In the genomic region with DNA sequence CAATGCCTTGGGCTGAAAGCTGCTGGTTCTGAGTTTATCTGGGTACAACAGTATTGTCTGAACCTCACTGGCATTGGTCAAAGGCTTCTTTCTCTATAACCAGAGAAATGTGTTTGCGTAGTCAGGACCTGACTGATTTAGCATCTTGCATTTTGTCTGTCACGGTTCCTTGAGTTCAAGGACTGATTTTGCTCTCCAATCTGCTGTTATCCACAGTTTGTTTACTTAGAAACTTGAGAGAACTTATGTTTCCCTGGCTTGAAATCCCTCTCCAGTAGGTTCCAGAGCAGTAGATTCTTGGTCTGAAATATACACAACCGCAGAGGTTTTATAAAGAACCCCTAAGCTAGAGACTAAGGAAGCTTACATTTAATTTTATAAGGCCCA, we compare ENCODE assay signal across 9 mouse cellular contexts. TPM values are rescaled to one million over a fixed set of nuclear protein-coding genes. Genes with fewer than 3 reads are reported as not detected.
DNase-seq lines count a peak whose midpoint lies in the region; ATAC-seq and TF ChIP-seq lines count a peak whose summit lies in the region.
"Had no signal": no experiment of that assay in that cellular context is flagged by ENCODE, and none has a peak within 500 bp of the region (broad histone marks: within the 10 kb centered on the region; RNA-seq: fewer than 3 reads in every experiment).

No protein-coding gene starts in this region.

- no peak for DNase-seq in lung, embryonic 14.5 days
- DNase-seq in lung, postnatal 4 days: no peak
- DNase-seq in forebrain, postnatal 0 days: no peak
- DNase-seq in limb, embryonic 11.5 days (ENCODE audit: low spot score): no peak
- DNase-seq in adipocyte (ENCODE audit: low spot score): no peak
- no peak for DNase-seq in gastrocnemius, postnatal 4 days (ENCODE audit: low spot score in 2 of 2)
- no peak for DNase-seq in kidney, adult 2 months
- DNase-seq: right cerebral cortex, postnatal 4 days had no signal

- peaks cover 42% of the 10 kb centered on the region for H3K4me1 ChIP-seq in lung, embryonic 14.5 days (ENCODE audit: insufficient read depth)
- peaks cover 25% of the 10 kb centered on the region for H3K4me1 ChIP-seq in forebrain, postnatal 0 days (ENCODE audit: insufficient read depth)
- H3K4me1 ChIP-seq in limb, embryonic 11.5 days (ENCODE audit: control insufficient read depth, insufficient read depth, low read length): peaks cover 24% of the 10 kb centered on the region
- peaks cover 19% of the 10 kb centered on the region; the same call in 1 of the 2 replicates for H3K4me1 ChIP-seq in small intestine, adult 2 months (ENCODE audit: control insufficient read depth, insufficient read depth, insufficient read length, low read length)
- H3K4me1 ChIP-seq in kidney, adult 2 months (ENCODE audit: control insufficient read depth, insufficient read depth, low read length): peaks cover 22% of the 10 kb centered on the region

- no peak for ATAC-seq in lung, embryonic 14.5 days (ENCODE audit: insufficient read depth)
- no peak for ATAC-seq in forebrain, postnatal 0 days
- no peak for ATAC-seq in limb, embryonic 11.5 days (ENCODE audit: insufficient number of reproducible peaks, low FRiP score, low TSS enrichment, low read depth)

- no peaks in the 10 kb centered on the region for H3K27me3 ChIP-seq in lung, embryonic 14.5 days (ENCODE audit: insufficient read depth, low read length)
- no peaks in the 10 kb centered on the region for H3K27me3 ChIP-seq in forebrain, postnatal 0 days (ENCODE audit: insufficient read depth, low read length)
- no peaks in the 10 kb centered on the region for H3K27me3 ChIP-seq in limb, embryonic 11.5 days (ENCODE audit: control insufficient read depth, insufficient read depth, low read length)
- H3K27me3 ChIP-seq in small intestine, adult 2 months (ENCODE audit: control insufficient read depth, insufficient read depth, low read length): no peaks in the 10 kb centered on the region
- no peaks in the 10 kb centered on the region for H3K27me3 ChIP-seq in kidney, adult 2 months (replicated peaks; ENCODE audit: control insufficient read depth, insufficient read depth, low read length)

- no peaks in the 10 kb centered on the region for H3K9me3 ChIP-seq in lung, embryonic 14.5 days (ENCODE audit: low read depth, low read length)
- H3K9me3 ChIP-seq in forebrain, postnatal 0 days (ENCODE audit: low read length): no peaks in the 10 kb centered on the region
- H3K9me3 ChIP-seq in limb, embryonic 11.5 days (ENCODE audit: control insufficient read depth, low read length): no peaks in the 10 kb centered on the region

- no peak for TF ChIP-seq POLR2A in small intestine, adult 2 months (IDR thresholded peaks at IDR 0.05; ENCODE audit: low read depth, low read length)
- no peak for TF ChIP-seq POLR2A in kidney, adult 2 months (IDR thresholded peaks at IDR 0.05; ENCODE audit: low read depth, low read length)

- no peak for TF ChIP-seq CTCF in lung, embryonic 14.5 days (IDR thresholded peaks at IDR 0.05; ENCODE audit: low read depth)
- TF ChIP-seq CTCF in forebrain, postnatal 0 days (IDR thresholded peaks at IDR 0.05; ENCODE audit: low read depth): no peak
- TF ChIP-seq CTCF in small intestine, adult 2 months (IDR thresholded peaks at IDR 0.05; ENCODE audit: extremely low read depth, insufficient read length, insufficient replicate concordance, low read depth, low read length): no peak
- TF ChIP-seq CTCF in kidney, adult 2 months (conservative IDR thresholded peaks at IDR 0.05; ENCODE audit: insufficient read depth, insufficient read length, low read depth, low read length): no peak

- H3K4me3 ChIP-seq in lung, embryonic 14.5 days (ENCODE audit: low read depth, low read length): no peak overlapping the region
- no peak overlapping the region for H3K4me3 ChIP-seq in forebrain, postnatal 0 days (ENCODE audit: low read depth, low read length)
- H3K4me3 ChIP-seq in limb, embryonic 11.5 days (ENCODE audit: low read depth, low read length): no peak overlapping the region
- H3K4me3 ChIP-seq in small intestine, adult 2 months (ENCODE audit: low read depth, low read length): no peak overlapping the region
- H3K4me3 ChIP-seq in kidney, adult 2 months (ENCODE audit: insufficient read depth, low read depth, low read length): no peak overlapping the region

- H3K36me3 ChIP-seq in lung, embryonic 14.5 days (ENCODE audit: insufficient read depth): no peaks in the 10 kb centered on the region
- H3K36me3 ChIP-seq in forebrain, postnatal 0 days (ENCODE audit: insufficient read depth): 0 out of 2 replicates have a peak, but pooled peaks cover 3% of the 10 kb centered on the region
- no peaks in the 10 kb centered on the region for H3K36me3 ChIP-seq in limb, embryonic 11.5 days (ENCODE audit: control insufficient read depth, insufficient read depth, low read length)
- H3K36me3 ChIP-seq in small intestine, adult 2 months (ENCODE audit: control insufficient read depth, insufficient read depth, low read length): peaks cover 12% of the 10 kb centered on the region
- H3K36me3 ChIP-seq in kidney, adult 2 months (ENCODE audit: control insufficient read depth, insufficient read depth, low read length): no peaks in the 10 kb centered on the region; the same call in 1 of the 2 replicates

- peak overlapping the region; percentile 90 for H3K27ac ChIP-seq in lung, embryonic 14.5 days (ENCODE audit: low read depth)
- H3K27ac ChIP-seq in forebrain, postnatal 0 days (ENCODE audit: low read depth, low read length): peak overlapping the region; percentile 78
- H3K27ac ChIP-seq in limb, embryonic 11.5 days (replicated peaks; ENCODE audit: low read depth, low read length): peak overlapping the region; percentile 70; the same call in 1 of the 2 replicates
- peak overlapping the region; percentile 19; the same call in 1 of the 2 replicates for H3K27ac ChIP-seq in small intestine, adult 2 months (ENCODE audit: insufficient read depth, low read depth, low read length)
- H3K27ac ChIP-seq in kidney, adult 2 months (ENCODE audit: insufficient read depth, low read depth, low read length): no peak overlapping the region

- 30% methylated on average over 3 of the region's 3 CpGs for WGBS in lung, embryonic 14.5 days
- WGBS in forebrain, postnatal 0 days: 30% methylated on average over 3 of the region's 3 CpGs
- 72% methylated on average over 3 of the region's 3 CpGs for WGBS in limb, embryonic 11.5 days
- WGBS in small intestine, adult 2 months: 22% methylated on average over 3 of the region's 3 CpGs
- whole genome bisulfite sequencing in kidney, adult 2 months: 42% methylated on average over 3 of the region's 3 CpGs

- no peak overlapping the region for H3K4me2 ChIP-seq in lung, embryonic 14.5 days
- H3K4me2 ChIP-seq in forebrain, postnatal 0 days (ENCODE audit: low read depth): no peak overlapping the region
- no peak overlapping the region for H3K4me2 ChIP-seq in limb, embryonic 11.5 days (ENCODE audit: low read depth, severe bottlenecking)

- H3K9ac ChIP-seq in lung, embryonic 14.5 days: no peak overlapping the region
- H3K9ac ChIP-seq in forebrain, postnatal 0 days: no peak overlapping the region
- H3K9ac ChIP-seq in limb, embryonic 11.5 days (ENCODE audit: low read length): 0 out of 2 replicates have a peak overlapping the region, but pooled peaks have one; percentile 27

RNA-seq across cellular contexts. Expression of gene Traf3ip2, which starts 47.5 kb away (rescaled TPM):
- polyA plus RNA-seq in lung, embryonic 14.5 days (2014; fragmentation: Nextera tagmentation; extraction: Ambion mirVana): 27.9 TPM in 2 replicates
- total RNA-seq in forebrain, postnatal 0 days (2014; rRNA removed): 0.24 and 0.77 TPM in 2 replicates
- polyA plus RNA-seq in forebrain, postnatal 0 days (2015; fragmentation: Nextera tagmentation; extraction: Ambion mirVana): 4.8 and 6.0 TPM in 2 replicates
- 5.9 and 8.0 TPM in 2 replicates for polyA plus RNA-seq in limb, embryonic 11.5 days (2014; fragmentation: Nextera tagmentation; extraction: Ambion mirVana)
- polyA plus RNA-seq in small intestine, adult 2 months (2012; rRNA removed): 16.0 and 26.9 TPM in 2 replicates
- total RNA-seq in gastrocnemius, postnatal 4 days (2021): 1 to 10 TPM; 4.4 to 5.8 TPM
- 10.4 and 12.8 TPM in 2 replicates for polyA plus RNA-seq in kidney, adult 2 months (2012; rRNA removed)
